Mouse (Mus musculus): ENCODE measurements around the gene 1700042G07Rik.

- TF ChIP-seq CTCF (IDR thresholded peaks at IDR 0.05; ENCODE audit: insufficient read depth, low read depth, low read length) (no peak), POLR2A (IDR thresholded peaks at IDR 0.05; ENCODE audit: insufficient read depth, low read depth, low read length) (no peak)
These were observed 35.7 kb upstream of the 1700042G07Rik start for GRCm38 (mm10) chr4:116137421-116137996.
